Mouse (Mus musculus) small intestine, adult 2 months (tissue): Measurements from ENCODE around the gene Il7r.

Experiments
- CTCF ChIP-seq: fragments of 200-500 bp; IDR thresholded peaks from 2 replicates; pipeline ENCODE4 v1.5.1; 2012; ENCODE audit warnings: low read depth, mild to moderate bottlenecking, control low read depth, inconsistent platforms, low read length, moderate library complexity, mixed read lengths; ENCODE audit not compliant: insufficient replicate concordance, insufficient read length; ENCODE audit errors: extremely low read depth
- POLR2A ChIP-seq: fragments of 200-500 bp; IDR thresholded peaks from 2 replicates; pipeline ENCODE4 v1.6.1; 2012; ENCODE audit warnings: low read depth, mild to moderate bottlenecking, control low read depth, inconsistent platforms, low read length, moderate library complexity

DNA sequence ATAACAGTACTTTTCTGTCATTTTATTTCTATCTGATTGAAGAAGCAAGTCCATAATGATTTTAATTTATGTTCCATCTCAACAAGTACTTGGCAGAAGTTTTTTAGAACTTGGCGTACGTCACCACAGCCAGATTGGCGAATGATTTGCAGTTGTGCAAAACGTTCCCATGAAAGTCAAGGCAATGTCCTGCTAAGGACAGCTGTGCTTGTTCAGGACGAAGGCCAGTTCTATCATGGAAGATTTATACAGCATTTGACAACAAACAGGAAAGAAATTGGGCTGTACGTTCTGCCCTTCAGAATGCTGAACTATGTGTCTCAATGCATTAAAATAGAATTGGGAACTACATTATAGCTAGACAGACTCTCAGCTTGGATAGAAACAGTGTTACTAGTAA lies 35.4 kb upstream of the Il7r start:
- TF ChIP-seq CTCF = no peak
- TF ChIP-seq POLR2A = no peak
